Mouse (Mus musculus): Measurements from ENCODE around the gene Fgfr2.
"Not testable (repeated sequence)": the region's sequence is repeated elsewhere in the genome, so short reads cannot be mapped to it uniquely, and the experiment has no call there.

The Fgfr2 gene

GRCm38 (mm10) chr7:131074098-131074497, 2049.1 kb downstream of the Fgfr2 start:
- in situ Hi-C loops (cut with MboI; ENCODE audit: unreplicated experiment in 2 of 2): loop anchor here in 1 of 2 experiments (10.0 kb wide), 1 partner anchor 299 kb away; the partner anchor contains the start of gene Btbd16

- in situ Hi-C loops (cut with MboI; ENCODE audit: unreplicated experiment in 2 of 2): loop anchor here in 1 of 2 experiments (10.0 kb wide), 1 partner anchor 299 kb away; the partner anchor contains the start of gene Btbd16
Observed at GRCm38 (mm10) chr7:131073476-131073875, 2049.7 kb downstream of the Fgfr2 start.

GRCm38 (mm10) chr7:131068191-131068590, 2055.0 kb downstream of the Fgfr2 start:
- in situ Hi-C loops (cut with MboI; ENCODE audit: unreplicated experiment in 2 of 2): not testable (repeated sequence)

GRCm38 (mm10) chr7:131062541-131062940, 2060.6 kb downstream of the Fgfr2 start:
- in situ Hi-C loops (cut with MboI; ENCODE audit: unreplicated experiment in 2 of 2): no loop called here

GRCm38 (mm10) chr7:131059808-131060207, 2063.3 kb downstream of the Fgfr2 start:
- in situ Hi-C loops (cut with MboI; ENCODE audit: unreplicated experiment in 2 of 2): not testable (repeated sequence)

- in situ Hi-C loops (cut with MboI; ENCODE audit: unreplicated experiment in 2 of 2): not testable (repeated sequence)
Observed at GRCm38 (mm10) chr7:131057918-131058317, 2065.2 kb downstream of the Fgfr2 start.

GRCm38 (mm10) chr7:131054808-131055370, 2068.3 kb downstream of the Fgfr2 start:
- in situ Hi-C loops (cut with MboI; ENCODE audit: unreplicated experiment in 2 of 2): no loop called here

- in situ Hi-C loops (cut with MboI; ENCODE audit: unreplicated experiment in 2 of 2): not testable (repeated sequence)
Observed at GRCm38 (mm10) chr7:131049829-131050228, 2073.3 kb downstream of the Fgfr2 start.

- in situ Hi-C loops (cut with MboI; ENCODE audit: unreplicated experiment in 2 of 2): not testable (repeated sequence)
Observed at GRCm38 (mm10) chr7:131045258-131045835, 2077.8 kb downstream of the Fgfr2 start.

- in situ Hi-C loops (cut with MboI; ENCODE audit: unreplicated experiment in 2 of 2): no loop called here
Observed at GRCm38 (mm10) chr7:131042657-131043056, 2080.5 kb downstream of the Fgfr2 start.

- in situ Hi-C loops (cut with MboI; ENCODE audit: unreplicated experiment in 2 of 2): not testable (repeated sequence)
Observed at GRCm38 (mm10) chr7:131040760-131041159, 2082.4 kb downstream of the Fgfr2 start.

GRCm38 (mm10) chr7:131037083-131037482, 2086.1 kb downstream of the Fgfr2 start:
- in situ Hi-C loops (cut with MboI; ENCODE audit: unreplicated experiment in 2 of 2): no loop called here

GRCm38 (mm10) chr7:131036396-131036795, 2086.8 kb downstream of the Fgfr2 start:
- in situ Hi-C loops (cut with MboI; ENCODE audit: unreplicated experiment in 2 of 2): no loop called here

GRCm38 (mm10) chr7:131031755-131032154, 2091.4 kb downstream of the Fgfr2 start, which contains the start of gene Dmbt1:
Gene Dmbt1 (plus strand): TSS chr7:131032053.
- in situ Hi-C loops (cut with MboI; ENCODE audit: unreplicated experiment in 2 of 2): no loop called here

- in situ Hi-C loops (cut with MboI; ENCODE audit: unreplicated experiment in 2 of 2): no loop called here
Observed at GRCm38 (mm10) chr7:131027557-131027956, 2095.6 kb downstream of the Fgfr2 start.

- in situ Hi-C loops (cut with MboI; ENCODE audit: unreplicated experiment in 2 of 2): no loop called here
Observed at GRCm38 (mm10) chr7:131024807-131025206, 2098.3 kb downstream of the Fgfr2 start.

- in situ Hi-C loops (cut with MboI; ENCODE audit: unreplicated experiment in 2 of 2): no loop called here
Observed at GRCm38 (mm10) chr7:131019181-131019580, 2104.0 kb downstream of the Fgfr2 start.

GRCm38 (mm10) chr7:131011901-131012300, 2111.2 kb downstream of the Fgfr2 start:
- in situ Hi-C loops (cut with MboI; ENCODE audit: unreplicated experiment in 2 of 2): no loop called here

- in situ Hi-C loops (cut with MboI; ENCODE audit: unreplicated experiment in 2 of 2): no loop called here
Observed at GRCm38 (mm10) chr7:131009178-131009577, 2114.0 kb downstream of the Fgfr2 start.

GRCm38 (mm10) chr7:131007221-131007620, 2115.9 kb downstream of the Fgfr2 start:
- in situ Hi-C loops (cut with MboI; ENCODE audit: unreplicated experiment in 2 of 2): no loop called here

GRCm38 (mm10) chr7:131004071-131004470, 2119.1 kb downstream of the Fgfr2 start:
- in situ Hi-C loops (cut with MboI; ENCODE audit: unreplicated experiment in 2 of 2): no loop called here
